Mouse (Mus musculus) natural killer cell, adult 2 months (primary cell): ENCODE data around the gene Rab5c.

ENCODE experiments used
- DNase-seq, 2 experiments: peaks; one replicate each; pipeline ENCODE4 v3.0.0; 2022; ENCODE audit warnings: low spot score in 2 of 2

Gene Rab5c

GRCm38 (mm10) chr11:100752294-100752693 is 14.3 kb upstream of the Rab5c start:
- no peak for DNase-seq

GRCm38 (mm10) chr11:100750127-100750526 is 12.1 kb upstream of the Rab5c start:
- DNase-seq = no peak

DNA sequence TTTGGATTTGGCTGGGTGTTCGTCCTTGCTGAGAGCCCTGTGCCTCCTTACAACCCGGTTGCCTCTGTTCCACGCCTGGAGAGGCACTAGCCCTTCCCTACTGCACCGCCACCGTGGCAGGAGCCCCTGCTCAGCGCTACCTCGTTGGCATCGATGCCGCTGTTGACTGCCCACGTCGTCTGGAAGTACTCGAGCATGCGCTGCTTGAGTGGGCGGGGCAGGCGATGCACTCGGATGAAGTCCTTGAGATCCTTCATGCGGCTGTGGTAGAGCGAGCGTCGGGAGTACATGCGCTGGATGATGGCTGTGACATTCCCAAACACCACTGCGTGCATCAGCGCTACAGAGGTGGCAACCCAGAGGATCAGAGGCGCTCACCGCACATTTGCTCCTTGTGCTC is 11.5 kb upstream of the Rab5c start:
- no peak for DNase-seq

DNA sequence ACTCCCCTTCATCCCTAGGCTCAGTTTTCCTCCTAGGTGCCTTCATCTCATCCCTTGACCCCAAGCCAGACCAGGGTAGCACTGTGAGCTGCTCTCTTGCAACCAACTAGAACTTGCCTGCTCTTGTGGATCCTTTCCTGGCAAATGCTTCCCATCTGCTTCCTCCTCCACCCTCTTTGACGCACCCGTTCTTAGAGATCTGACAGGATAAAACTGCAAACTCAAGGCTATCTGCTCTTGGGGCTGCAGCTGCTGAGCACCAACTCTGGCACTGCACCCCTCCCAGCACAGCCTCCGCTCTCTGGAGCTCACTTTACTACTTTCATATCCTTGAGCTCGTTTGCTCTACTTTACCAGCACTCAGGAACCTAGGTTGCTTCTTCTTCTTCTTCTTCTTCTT is 10.6 kb upstream of the Rab5c start:
- DNase-seq = no peak

GRCm38 (mm10) chr11:100747114-100747513 is 9.1 kb upstream of the Rab5c start:
- DNase-seq = no peak

GRCm38 (mm10) chr11:100746546-100746945 is 8.5 kb upstream of the Rab5c start:
- DNase-seq = no peak

DNA sequence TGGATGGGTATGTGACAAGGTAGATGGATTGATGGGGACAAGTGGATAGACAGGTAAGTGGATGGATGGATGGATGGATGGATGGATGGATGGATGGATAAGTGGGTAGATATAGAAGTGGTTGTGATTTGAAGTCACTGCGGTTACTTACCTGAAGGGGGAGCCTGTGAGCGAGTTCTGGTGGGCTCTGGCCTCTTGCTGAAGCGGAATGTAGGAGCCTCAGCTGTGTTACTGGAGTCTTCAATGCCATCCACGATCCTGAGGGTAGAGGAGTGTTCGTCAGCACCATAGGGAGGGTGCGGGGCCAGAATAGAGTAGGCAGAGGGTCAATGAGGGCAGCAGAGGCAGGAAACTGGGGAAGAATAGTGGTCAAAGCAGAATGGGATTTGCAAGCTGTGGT is 7.1 kb upstream of the Rab5c start:
- DNase-seq = peak; percentile 30 to 65

DNA sequence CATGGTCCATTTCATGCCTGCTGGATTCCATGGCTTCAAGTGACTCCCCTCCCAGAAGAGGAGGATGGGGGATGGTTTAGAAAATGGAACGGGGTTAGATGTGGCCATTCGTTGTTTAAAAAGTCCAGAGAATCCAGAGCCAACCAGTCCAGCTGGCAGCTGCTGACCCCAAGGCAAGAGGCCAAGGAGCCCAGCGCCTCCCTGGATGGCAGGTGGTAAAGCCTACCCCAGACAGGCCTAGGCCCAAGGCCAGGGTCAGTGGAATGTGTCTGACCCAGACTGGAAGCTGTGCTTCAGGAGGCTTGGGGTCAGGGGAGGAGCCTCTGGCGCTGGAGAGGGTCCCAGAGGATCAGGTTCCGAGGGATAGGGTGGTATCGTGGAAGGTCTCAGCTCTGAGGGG is 3.3 kb upstream of the Rab5c start:
- no peak for DNase-seq

- DNase-seq = no peak
Observed at GRCm38 (mm10) chr11:100738749-100739148, 734 bp upstream of the Rab5c start.

DNA sequence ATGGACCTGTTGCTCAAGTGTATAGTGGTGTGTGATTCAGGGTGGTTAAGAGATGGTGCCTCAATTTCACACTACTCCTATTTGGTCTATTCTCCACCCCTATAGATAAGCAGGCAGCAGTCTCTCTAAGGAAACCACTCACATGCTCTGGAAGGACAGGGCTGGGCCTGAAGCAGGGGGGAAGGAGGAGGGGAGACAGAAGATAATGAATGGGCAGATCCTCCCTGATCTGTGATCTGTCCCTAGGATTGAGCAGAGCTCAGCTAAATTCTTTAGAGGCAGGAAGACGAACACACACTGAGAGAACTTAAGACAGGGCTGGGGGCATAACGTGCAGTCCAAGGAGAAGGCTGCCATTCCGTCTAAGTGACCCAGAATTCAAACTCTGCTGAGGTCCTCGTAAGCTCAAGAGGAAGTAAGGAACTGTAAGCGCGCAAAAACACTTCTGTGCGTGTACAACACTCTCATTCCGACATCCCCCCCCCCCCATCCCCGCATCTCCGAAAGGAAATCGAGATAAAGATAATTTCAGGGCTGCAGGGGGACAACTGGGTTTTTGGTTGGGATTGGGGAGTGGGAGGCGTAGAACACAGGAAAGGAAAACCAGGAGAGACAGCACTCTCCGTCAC is 796 bp downstream of the Rab5c start:
- DNase-seq = no peak

GRCm38 (mm10) chr11:100736746-100737080 is 1.3 kb downstream of the Rab5c start:
- DNase-seq = no peak

GRCm38 (mm10) chr11:100735954-100736745 is 1.9 kb downstream of the Rab5c start:
- DNase-seq = no peak

DNA sequence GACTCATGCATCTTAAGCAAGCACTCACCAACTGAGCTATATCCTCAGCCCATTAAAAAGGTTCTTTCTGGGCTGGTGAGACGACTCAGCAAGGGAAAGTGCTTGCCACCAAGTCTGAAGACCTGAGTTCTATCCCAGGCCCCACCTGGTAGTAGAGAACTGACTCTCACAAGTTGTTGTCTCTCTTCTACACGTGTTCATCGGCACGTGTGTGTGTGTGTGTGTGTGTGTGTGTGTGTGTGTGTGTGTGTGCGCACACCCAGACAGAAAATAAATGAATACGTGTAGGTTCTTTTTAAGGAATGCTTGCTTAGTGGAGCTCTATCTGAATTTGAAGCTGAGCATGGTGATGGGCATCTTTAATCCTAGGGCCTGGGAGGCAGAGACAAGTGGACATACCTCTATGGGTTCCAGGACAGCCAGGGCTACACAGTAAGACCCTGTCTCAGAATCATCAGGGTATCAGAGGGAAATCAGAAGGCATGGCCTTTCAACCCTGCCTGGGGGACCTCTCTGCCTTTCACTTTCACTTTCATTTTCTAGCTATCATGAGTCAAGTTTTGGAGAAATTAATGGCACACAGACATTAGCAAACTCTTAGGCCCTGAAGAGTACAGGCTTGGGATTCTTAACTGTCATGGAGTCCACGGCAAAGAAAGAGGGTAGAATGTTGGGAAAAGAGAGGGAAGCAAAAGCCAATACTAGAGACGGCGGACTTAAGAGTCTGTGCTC is 2.7 kb downstream of the Rab5c start:
- DNase-seq = no peak

DNA sequence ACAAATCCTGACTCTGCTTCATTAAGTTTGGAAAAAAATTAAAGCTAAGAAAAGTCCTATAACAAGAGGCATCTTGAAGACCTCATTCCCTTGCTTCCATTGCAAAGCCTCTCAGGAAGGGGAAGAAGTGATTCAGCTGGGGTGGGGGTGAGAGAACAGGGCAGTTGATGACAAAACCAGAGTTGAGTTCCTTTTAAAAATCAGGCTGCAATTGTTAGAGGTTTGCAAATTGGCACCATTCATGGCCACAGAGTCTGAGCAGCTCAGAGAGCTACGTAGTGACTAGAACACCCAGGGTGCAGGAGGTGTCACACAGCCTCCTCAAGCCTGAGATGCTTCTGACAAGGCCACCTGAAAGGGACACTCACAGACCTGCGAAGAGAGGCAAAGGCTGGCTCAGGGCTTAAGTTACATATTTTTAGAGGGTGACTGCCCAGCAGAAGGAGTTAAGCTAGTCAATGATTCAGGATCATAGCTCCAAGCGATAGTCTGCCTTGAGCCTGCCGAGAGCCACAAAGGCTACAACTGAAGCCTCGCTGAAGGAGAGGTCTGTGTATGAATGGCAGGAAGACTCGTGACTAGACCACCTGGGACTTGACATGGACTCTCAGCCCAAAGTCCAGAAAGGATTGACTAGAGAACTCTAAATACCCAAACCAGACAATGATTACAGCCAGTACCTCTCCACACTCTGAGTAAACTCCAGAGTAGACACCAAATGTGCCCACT is 7.4 kb downstream of the Rab5c start:
- no peak for DNase-seq

GRCm38 (mm10) chr11:100729976-100730375 is 8.0 kb downstream of the Rab5c start:
- no peak for DNase-seq

- no peak for DNase-seq
Observed at GRCm38 (mm10) chr11:100728601-100729000, 9.4 kb downstream of the Rab5c start.

GRCm38 (mm10) chr11:100727201-100727600 is 10.8 kb downstream of the Rab5c start:
- no peak for DNase-seq

GRCm38 (mm10) chr11:100724919-100725512 is 13.0 kb downstream of the Rab5c start:
- DNase-seq = no peak

DNA sequence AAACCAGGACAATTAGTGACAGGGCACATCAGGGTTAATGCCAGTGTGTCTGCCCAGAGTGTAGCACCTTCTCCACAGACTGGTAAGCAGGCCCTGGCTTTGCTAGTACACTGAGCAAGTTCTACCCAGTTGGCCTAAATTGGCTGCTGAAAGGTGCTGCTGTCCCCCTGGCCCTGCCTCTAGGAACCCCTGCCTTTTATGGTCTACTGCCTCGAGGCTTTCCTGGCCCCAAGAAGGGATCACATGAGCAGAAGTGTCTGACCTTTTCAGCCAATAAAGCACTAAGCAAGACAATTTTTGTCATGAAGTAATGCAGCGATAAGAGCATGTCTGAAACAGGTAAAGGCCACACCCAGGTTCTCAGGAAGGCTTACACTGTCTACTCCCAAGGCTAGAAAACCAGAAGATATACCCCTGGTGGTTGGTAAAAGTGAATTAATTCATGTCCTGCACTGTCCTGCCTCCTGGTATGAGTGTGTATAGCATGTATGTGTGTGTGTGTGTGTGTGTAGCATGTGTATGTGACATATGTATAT is 15.5 kb downstream of the Rab5c start:
- no peak for DNase-seq

DNA sequence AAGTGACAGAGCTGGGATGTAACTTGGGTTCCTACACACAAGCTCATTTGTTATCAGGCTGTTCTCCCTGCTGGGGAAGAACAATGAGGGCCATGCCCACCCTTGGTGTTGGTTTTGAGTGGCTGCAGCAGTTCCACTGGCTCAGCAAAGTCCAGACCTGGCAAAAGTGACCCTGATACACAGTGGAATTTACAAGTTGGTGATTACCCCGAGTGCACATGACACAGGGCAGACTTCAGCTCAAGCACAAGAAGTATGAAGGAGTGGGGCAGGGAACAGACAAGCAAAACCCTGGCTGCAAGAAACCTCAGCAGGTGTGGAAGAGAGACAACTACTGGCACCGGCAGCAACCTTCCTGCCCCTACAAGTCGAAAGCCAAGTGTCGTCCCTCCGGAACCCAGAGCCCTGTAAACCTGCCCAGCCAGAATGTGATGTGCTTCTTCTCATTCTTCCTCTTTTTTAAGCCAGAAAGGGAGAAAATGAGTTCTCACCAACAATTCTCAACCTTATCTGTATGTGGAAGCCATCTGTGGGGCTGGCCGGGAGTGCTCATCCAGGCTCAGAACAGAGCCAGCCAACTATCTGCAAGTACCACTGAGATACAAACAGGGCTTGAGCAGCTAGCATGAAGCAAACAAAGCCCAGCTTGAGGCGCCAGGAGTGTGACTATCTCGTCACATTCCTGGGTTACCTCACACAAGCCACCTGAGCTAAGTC is 16.1 kb downstream of the Rab5c start:
- DNase-seq = no peak

DNA sequence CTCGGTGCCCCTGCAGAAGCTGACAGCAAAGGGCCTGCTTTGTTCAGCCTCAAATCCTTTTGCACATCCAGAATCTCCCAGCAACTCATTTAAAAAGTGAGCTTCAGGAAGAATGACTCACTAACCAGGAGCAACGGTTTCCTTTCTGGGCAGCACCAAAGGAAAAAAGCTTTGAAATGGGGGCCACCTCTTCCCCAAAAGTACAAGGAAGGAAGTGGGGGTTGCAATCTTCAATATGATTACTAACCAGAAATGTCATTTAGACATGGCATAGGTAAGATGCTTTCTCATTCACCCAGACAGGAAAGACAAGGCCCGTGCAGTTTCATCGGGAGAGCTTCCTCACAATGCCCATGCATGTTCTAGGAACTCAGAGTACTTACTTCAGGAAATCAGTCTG is 16.8 kb downstream of the Rab5c start:
- no peak for DNase-seq
